Mouse (Mus musculus): ENCODE results near the gene Mettl7b. TPM values are rescaled to one million over a fixed set of nuclear protein-coding genes. Genes with fewer than 3 reads are reported as not detected.
A peak's percentile ranks its signal among the peaks of the same experiment; 100 is the strongest.

Mettl7b gene
- total RNA-seq, 2 experiments from 2014 or later: not detected

DNA sequence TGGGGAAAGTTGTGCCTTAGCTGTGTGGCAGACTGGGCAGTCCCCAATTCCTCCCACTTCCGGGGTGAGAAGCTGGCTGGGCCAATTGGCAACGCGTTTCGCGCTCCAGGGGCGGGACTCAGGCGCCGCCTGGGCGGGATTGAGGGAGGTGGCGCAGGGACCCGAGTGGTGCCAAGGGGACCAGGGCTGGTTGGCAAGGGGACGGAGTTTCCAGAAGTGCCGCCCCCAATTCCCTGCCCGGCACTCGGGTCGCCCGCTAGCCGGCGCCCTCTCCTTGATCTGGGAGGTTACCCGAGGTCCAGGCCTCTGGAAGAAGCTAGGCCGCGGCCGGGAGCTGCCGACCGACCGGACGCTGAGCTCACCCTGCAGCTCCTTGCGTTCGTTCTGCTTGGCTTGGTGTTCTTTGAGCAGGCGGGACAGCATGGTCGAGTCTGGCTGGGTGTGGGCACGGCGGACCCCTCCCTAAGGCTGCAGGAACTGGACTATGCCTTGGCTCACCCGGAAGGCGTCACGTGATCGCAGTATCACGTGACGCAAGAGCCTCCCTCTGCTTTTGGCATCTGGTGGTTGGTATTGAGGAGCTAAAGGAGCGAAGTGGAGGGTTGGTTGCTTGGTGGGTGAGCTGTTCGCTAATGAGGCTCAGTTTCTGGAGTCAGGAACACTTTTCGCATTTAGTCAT, 37.6 kb downstream of the Mettl7b start:
- peak; percentile 94 to 95 for DNase-seq (ENCODE audit: extremely low spot score in 1 of 2, low spot score in 2 of 2)
- Histone ChIP-seq H3K4me3 (peak overlapping the region; percentile 82), H3K27ac (peak overlapping the region; percentile 99)
- intact Hi-C loops (cut with DNase I): no loop called here
- TF ChIP-seq CTCF (IDR thresholded peaks at IDR 0.05): peak; percentile 46

DNA sequence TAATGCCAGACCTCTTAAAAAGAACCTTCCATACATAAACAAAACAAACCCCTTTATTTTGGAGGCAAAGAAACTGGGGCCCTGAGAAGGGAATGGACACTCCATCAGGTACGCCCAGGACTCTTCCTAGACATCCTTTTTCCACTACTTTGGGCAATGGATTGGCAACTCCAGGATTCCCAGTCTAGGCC, 38.1 kb downstream of the Mettl7b start, which contains the start of gene Rdh5:
Gene Rdh5, minus strand, starts transcription at position 67 of the 191 bp plus-strand sequence.
- TF ChIP-seq CTCF (IDR thresholded peaks at IDR 0.05): no peak
- no peak for DNase-seq (ENCODE audit: extremely low spot score in 1 of 2, low spot score in 2 of 2)
- intact Hi-C loops (cut with DNase I): no loop called here
- H3K27ac ChIP-seq: peak within 1 kb of the TSS; percentile 99
- peak within 1 kb of the TSS; percentile 82 for H3K4me3 ChIP-seq

DNA sequence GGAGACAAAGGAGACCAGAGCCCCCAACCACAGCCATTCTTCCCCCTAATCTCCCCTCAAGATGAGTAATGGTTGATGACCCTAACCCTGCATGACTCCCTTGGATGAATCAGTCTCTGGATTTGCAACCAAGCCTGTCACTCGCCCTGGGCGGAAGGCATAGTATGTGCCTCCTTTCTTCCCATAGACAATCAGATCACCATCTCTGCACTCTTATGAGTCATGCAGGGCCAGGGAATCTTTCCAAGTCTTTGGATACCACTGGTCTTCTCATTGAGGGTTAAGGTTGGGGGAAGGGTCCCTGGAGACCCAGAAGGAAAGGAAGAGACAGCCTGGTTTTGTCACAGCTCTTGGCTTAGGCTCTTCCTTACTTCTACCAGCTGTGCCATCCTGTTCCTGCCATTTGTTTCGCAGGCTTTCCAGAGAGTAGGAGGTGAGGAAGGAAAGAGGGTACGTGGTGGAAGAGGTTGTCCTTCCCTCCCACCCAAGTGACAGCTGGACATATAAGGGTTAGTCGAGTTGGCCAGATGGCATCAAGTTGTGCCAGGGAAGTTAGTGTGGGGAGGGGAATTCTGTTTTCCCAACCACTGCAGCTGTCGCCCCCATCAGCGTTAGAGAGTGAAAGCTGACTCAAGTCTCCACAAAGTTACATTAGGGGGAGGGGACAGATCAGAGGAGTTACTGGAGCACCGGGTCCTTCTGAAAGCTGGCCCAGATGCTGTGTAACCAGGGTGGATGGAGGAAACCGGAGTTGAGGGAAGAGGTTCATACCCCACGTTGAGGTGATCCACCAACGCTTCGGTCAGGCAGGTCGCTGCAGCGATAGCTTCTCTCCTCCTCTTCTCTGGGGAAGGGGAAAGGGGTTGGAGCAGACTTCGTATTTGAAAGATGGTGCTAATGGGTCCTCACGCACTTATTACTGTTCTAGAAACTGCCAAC, 38.6 kb downstream of the Mettl7b start:
- H3K4me3 ChIP-seq: peak overlapping the region; percentile 82
- no peak for DNase-seq (ENCODE audit: extremely low spot score in 1 of 2, low spot score in 2 of 2)
- no peak for TF ChIP-seq CTCF (IDR thresholded peaks at IDR 0.05)
- H3K27ac ChIP-seq: peak overlapping the region; percentile 99
- intact Hi-C loops (cut with DNase I): no loop called here

DNA sequence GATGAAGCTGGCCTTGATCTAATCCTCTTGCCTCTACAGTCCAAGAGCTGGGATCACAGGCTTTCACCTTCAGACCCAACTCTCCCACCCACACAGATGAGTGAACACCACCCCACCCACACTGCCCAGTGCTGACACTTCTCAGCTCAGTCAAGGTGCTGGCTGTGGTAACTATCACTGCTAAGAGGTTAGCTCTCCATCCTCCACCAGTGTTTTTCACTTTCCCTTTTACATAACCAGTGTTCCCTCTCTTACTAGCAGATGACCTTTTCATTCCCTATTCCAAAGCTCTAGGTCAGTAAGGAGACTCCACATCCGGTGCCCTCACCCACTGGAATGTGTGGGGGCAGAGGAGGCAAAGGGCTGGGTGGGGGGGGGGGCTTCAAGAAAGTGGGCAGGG, 39.5 kb downstream of the Mettl7b start:
- no peak overlapping the region for H3K4me3 ChIP-seq
- TF ChIP-seq CTCF (IDR thresholded peaks at IDR 0.05): no peak
- peak overlapping the region; percentile 7 for H3K27ac ChIP-seq
- intact Hi-C loops (cut with DNase I): no loop called here
- DNase-seq (ENCODE audit: extremely low spot score in 1 of 2, low spot score in 2 of 2): no peak

DNA sequence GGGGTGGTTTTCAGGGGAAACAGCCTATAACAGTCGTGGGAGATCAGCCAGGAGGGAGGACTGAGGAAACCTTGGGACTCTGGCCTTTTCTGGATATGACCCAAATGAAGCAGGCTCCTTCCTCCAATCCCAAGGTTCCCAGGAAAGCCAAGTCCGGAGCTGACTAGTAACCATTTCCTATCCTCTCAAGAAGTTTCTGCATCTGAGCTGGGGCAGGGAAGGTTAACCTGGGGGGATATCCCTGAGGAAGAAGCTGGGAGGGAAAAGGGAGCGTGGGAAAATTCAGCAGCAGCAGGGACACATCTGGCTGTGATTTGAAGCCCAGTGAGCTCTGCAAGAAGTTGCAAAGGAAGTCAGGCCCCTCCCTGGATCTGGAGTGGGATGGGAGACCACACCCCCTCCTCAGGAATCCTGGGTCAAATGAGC, 40.0 kb downstream of the Mettl7b start:
- no peak for DNase-seq (ENCODE audit: extremely low spot score in 1 of 2, low spot score in 2 of 2)
- TF ChIP-seq CTCF (IDR thresholded peaks at IDR 0.05): no peak
- Histone ChIP-seq H3K4me3 (no peak overlapping the region), H3K27ac (peak overlapping the region; percentile 7)
- intact Hi-C loops (cut with DNase I): no loop called here

DNA sequence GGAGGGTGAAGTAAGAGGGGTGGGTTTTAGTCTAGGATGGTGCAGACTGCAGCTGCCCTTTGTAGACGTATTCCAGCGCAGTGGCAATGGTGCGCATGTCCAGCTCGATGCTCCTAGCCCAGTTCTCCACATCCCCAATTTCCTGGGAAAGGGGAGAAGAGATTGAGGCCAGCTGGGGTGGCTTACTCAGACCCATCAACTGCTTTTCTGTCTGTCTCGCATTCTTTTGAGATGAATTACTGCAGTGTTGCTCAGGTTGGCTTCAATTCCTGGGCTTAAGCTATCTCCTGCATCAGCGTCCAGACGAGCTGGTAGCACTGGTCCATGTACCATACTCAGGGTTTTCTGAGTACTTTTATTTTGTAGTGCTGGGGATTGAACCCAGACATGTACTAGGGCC, 40.8 kb downstream of the Mettl7b start:
- no peak for TF ChIP-seq CTCF (IDR thresholded peaks at IDR 0.05)
- intact Hi-C loops (cut with DNase I): no loop called here
- DNase-seq (ENCODE audit: extremely low spot score in 1 of 2, low spot score in 2 of 2): no peak
- Histone ChIP-seq H3K27ac (peak overlapping the region; percentile 56; the same call in 1 of the 2 replicates), H3K4me3 (no peak overlapping the region)

DNA sequence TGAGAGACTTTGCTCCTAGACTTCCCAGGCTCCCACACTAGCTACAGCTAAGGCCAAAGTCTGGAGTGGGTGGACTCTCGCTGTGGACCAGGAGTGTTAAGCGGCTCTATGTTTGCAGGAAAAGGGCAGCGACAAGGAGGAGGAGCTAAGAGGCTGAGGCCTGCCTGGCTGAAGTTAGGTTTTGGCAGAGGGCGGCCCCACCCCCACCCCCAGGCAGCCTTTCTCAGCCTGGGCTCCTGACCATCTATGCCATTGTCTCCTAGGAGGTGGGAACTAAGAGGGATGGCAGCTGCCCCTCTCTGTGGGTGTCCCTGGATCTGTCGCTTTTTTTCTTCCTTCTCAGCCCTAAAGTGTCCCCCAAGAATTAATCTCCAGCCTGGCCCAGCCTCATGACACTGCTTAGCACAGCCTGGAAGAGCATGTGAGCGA, 41.6 kb downstream of the Mettl7b start:
- H3K4me3 ChIP-seq: no peak overlapping the region
- no peak for DNase-seq (ENCODE audit: extremely low spot score in 1 of 2, low spot score in 2 of 2)
- peak overlapping the region; percentile 56 for H3K27ac ChIP-seq
- no peak for TF ChIP-seq CTCF (IDR thresholded peaks at IDR 0.05)
- intact Hi-C loops (cut with DNase I): no loop called here

DNA sequence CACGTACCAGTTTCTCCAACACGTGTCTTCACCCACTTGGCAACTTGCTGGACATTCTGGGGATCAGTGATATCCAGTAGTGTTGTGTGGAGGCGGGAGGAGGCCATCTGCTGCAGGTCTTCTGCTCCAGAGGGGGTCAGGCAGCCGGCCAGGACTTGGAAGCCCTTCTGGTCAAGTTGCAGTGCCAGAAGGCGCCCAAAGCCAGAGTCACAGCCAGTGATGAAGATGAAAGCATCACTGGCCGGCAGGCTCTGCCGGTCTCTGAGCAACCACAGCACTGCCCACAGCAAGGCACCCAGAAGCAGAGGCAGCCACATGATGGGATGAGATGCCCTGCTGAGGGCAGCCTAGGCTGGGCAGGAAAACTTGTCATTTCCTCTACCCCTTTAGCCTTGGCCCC, 42.5 kb downstream of the Mettl7b start:
- DNase-seq (ENCODE audit: extremely low spot score in 1 of 2, low spot score in 2 of 2): no peak
- H3K27ac ChIP-seq: peak overlapping the region; percentile 56
- intact Hi-C loops (cut with DNase I): no loop called here
- TF ChIP-seq CTCF (IDR thresholded peaks at IDR 0.05): no peak
- H3K4me3 ChIP-seq: no peak overlapping the region

DNA sequence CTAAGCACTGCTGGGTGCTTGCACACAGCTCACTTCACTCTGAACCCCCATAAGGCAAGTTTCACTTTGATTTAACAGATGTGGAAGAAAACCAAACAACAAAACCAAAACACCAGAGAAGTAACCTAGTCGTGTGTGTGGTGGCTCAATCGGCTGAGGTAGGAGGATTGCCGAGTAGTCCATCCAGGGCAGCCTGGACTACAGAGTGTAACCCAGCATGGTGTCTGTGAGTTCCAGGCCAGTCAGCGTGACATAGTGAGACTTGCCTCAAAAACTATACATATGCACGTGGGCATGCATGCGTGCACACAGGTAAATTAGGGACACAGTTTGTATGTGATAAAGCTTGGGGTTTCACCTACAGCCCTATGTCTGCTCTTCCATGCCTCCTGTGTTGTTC, 43.4 kb downstream of the Mettl7b start:
- H3K27ac ChIP-seq: no peak overlapping the region
- DNase-seq (ENCODE audit: extremely low spot score in 1 of 2, low spot score in 2 of 2): no peak
- no peak overlapping the region for H3K4me3 ChIP-seq
- intact Hi-C loops (cut with DNase I): no loop called here
- TF ChIP-seq CTCF (IDR thresholded peaks at IDR 0.05): no peak

DNA sequence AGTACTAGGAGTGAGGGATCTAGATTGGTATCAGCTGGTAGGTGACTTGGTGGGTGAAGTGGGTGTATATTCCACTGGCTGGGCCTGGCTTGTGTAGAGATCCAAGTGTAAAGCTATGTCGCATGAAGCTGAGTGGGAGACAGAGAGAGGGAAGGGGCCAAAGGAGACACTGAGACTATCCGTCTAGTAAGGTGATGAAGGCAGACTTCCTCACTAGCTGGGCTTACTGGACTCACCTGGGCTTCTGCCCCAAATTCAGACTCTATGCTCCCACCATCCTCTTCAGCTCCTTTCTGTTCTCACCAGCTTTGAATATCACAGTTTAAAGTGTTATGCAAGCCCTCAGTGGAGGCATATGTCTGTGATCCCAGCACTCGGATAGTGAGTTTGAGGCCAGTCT, 44.1 kb downstream of the Mettl7b start:
- Histone ChIP-seq H3K4me3 (no peak overlapping the region), H3K27ac (no peak overlapping the region)
- intact Hi-C loops (cut with DNase I): no loop called here
- no peak for TF ChIP-seq CTCF (IDR thresholded peaks at IDR 0.05)
- no peak for DNase-seq (ENCODE audit: extremely low spot score in 1 of 2, low spot score in 2 of 2)

DNA sequence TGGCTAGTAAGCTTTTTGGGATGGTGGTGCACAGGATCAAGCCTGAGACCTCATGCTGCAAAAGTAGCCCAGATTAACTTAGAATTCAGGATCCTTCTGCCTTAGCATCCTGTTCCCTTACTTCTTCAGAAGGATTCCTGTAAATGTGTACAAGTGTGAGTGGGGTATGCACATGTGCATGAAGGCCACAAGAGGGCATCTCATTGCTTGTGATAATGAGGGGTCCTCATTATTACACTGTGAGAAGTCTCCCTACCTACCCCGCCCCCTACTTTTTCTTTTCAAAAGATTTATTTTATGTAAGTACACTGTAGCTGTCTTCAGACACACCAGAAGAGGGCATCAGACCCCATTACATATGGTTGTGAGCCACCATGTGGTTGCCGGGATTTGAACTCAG, 45.2 kb downstream of the Mettl7b start:
- intact Hi-C loops (cut with DNase I): no loop called here
- TF ChIP-seq CTCF (IDR thresholded peaks at IDR 0.05): peak; percentile 17
- Histone ChIP-seq H3K27ac (no peak overlapping the region), H3K4me3 (no peak overlapping the region)
- no peak for DNase-seq (ENCODE audit: extremely low spot score in 1 of 2, low spot score in 2 of 2)

DNA sequence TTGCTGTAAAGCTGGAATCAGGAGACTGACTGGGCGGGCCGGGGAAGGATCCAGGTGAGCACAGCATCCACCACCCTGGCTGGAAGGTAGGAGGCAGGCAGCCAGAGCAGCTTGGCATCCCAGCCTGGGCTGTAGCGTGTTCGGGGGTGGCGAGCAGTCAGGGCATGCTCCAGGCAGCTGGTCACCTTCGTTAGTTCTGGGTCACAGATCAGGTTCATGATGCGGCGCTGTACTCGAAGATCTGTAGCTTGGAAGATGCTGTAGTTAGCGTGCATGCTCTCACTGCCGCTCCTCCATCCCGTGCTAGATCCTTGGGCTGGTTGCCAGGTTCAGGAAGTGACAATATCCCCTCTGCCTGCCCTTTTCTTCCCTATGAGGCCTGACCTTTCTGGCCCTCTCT, 47.1 kb downstream of the Mettl7b start:
- Histone ChIP-seq H3K4me3 (no peak overlapping the region), H3K27ac (no peak overlapping the region)
- intact Hi-C loops (cut with DNase I): loop anchor here (5.0 kb wide), 1 partner anchor 64 kb away; no protein-coding TSS in a partner anchor
- TF ChIP-seq CTCF (IDR thresholded peaks at IDR 0.05): no peak
- no peak for DNase-seq (ENCODE audit: extremely low spot score in 1 of 2, low spot score in 2 of 2)
